Mouse (Mus musculus): ENCODE measurements around the gene Slc9a3r2.

DNA sequence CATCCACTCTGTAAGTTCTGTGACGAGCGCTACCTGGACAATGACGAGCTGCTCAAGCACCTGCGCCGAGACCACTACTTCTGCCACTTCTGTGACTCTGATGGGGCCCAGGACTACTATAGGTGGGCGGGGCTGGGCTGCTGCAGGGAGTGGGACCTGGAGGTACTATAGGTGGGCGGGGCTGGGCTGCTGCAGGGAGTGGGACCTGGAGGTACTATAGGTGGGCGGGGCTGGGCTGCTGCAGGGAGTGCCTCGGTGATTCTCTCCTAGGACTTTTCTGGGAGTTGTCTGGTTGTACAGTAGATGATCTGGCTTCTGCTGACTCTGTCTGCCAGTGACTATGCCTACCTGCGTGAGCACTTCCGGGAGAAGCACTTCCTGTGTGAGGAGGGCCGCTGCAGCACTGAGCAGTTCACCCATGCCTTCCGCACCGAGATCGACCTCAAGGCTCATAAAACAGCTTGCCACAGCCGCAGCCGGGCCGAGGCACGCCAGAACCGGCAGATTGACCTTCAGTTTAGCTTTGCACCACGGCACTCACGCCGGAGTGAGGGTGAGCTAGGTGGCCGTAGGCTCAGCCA, 27.5 kb upstream of the Slc9a3r2 start:
- TF ChIP-seq ZC3H11A (IDR thresholded peaks at IDR 0.05; ENCODE audit: borderline replicate concordance, low read depth, low read length) (no peak), MAFK (IDR thresholded peaks at IDR 0.05; ENCODE audit: insufficient read depth, low read depth, low read length) (no peak), ZNF384 (IDR thresholded peaks at IDR 0.05; ENCODE audit: low read depth, low read length) (no peak), CHD2 (IDR thresholded peaks at IDR 0.05; ENCODE audit: low read depth, low read length) (no peak)

Data from ES-E14 (cell line).